Mouse (Mus musculus) hindbrain, embryonic 13.5 days (tissue): ENCODE data around the gene Oas1f. TPM values are rescaled to one million over a fixed set of nuclear protein-coding genes. Genes with fewer than 3 reads are reported as not detected.
"Not testable (repeated sequence)": the region's sequence is repeated elsewhere in the genome, so short reads cannot be mapped to it uniquely, and the experiment has no call there.

Source experiments
- ATAC-seq: fragments of 200-750 bp; cut with Nextera tagmentation; 2 replicates; pipeline ENCODE4 v1.8.0; 2017; ENCODE audit warnings: moderate TSS enrichment; ENCODE audit not compliant: low FRiP score
- H3K27ac ChIP-seq: fragments of 300-500 bp; sonication (generic); 2 replicates; pipeline ENCODE4 v1.5.1; 2015; ENCODE audit warnings: inconsistent platforms, mild to moderate bottlenecking, moderate library complexity
- H3K27me3 ChIP-seq: fragments of 300-500 bp; sonication (generic); 2 replicates; pipeline ENCODE4 v1.6.1; 2015; ENCODE audit warnings: mild to moderate bottlenecking, inconsistent platforms
- H3K36me3 ChIP-seq: fragments of 300-500 bp; sonication (generic); 2 replicates; pipeline ENCODE4 v1.6.1; 2015; ENCODE audit warnings: mild to moderate bottlenecking, inconsistent platforms
- H3K4me1 ChIP-seq: fragments of 300-500 bp; sonication (generic); replicated peaks from 2 replicates; pipeline ENCODE4 v1.6.1; 2015; ENCODE audit warnings: inconsistent platforms
- H3K4me2 ChIP-seq: fragments of 300-500 bp; sonication (generic); 2 replicates; pipeline ENCODE4 v1.6.1; 2015; ENCODE audit warnings: inconsistent platforms, mild to moderate bottlenecking, moderate library complexity
- H3K4me3 ChIP-seq: fragments of 300-500 bp; sonication (generic); 2 replicates; pipeline ENCODE4 v1.5.1; 2015; ENCODE audit warnings: mild to moderate bottlenecking, inconsistent platforms
- H3K9ac ChIP-seq: fragments of 300-500 bp; sonication (generic); 2 replicates; pipeline ENCODE4 v1.6.1; 2015; ENCODE audit warnings: mild to moderate bottlenecking, inconsistent platforms
- H3K9me3 ChIP-seq: fragments of 300-500 bp; sonication (generic); 2 replicates; pipeline ENCODE4 v1.6.1; 2016; ENCODE audit warnings: inconsistent platforms
- WGBS: fragments of 180-500 bp; shearing (Covaris S2); methylation state at CpG from one replicate; pipeline ENCODE4 v1.1.7; 2015; 5-methylcytosine and 5-hydroxymethylcytosine counted together
- polyA plus RNA-seq: library from polyadenylated mRNA; unstranded; fragments of >200 nt; fragmentation: Nextera tagmentation; extraction: Ambion mirVana; gene quantifications from 2 replicates; pipeline ENCODE4 v1.2.1, GENCODE M21; 2015

Oas1f gene
- polyA plus RNA-seq, 1 experiment from 2014 or later, result not detected

DNA sequence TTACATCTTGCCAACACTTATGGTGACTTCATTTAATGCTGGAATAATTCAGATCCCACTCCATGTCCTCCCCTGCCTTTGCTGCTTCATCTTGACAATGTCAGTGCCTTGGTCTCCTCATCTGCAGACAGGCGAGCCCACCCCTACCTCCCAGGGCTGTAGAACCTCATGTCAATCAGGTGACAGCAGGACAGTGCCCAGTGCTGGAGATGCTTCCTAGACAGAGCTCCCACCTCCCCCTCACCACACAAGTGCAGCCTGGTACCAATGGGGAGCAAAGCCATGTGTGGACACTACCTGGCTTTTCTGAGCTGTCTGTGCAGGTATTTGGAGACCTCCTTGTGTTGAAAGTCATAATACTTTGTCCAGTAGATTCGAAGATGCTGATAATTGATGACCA lies 31.6 kb downstream of the Oas1f start:
- H3K36me3 ChIP-seq, H3K27ac ChIP-seq, ATAC-seq, H3K9ac ChIP-seq, H3K4me3 ChIP-seq, H3K27me3 ChIP-seq, H3K4me2 ChIP-seq, H3K4me1 ChIP-seq: not testable (repeated sequence)
- WGBS, result 64% methylated on average over 2 of the region's 2 CpGs
- peaks cover 10% of the 10 kb centered on the region for H3K9me3 ChIP-seq

GRCm38 (mm10) chr5:120881681-120882080 lies 34.5 kb downstream of the Oas1f start:
- not testable (repeated sequence) for H3K4me1 ChIP-seq, H3K27ac ChIP-seq

GRCm38 (mm10) chr5:120887413-120887812 lies 40.2 kb downstream of the Oas1f start, which contains the start of gene Oas1g:
TSS of gene Oas1g (minus strand) at chr5:120887613.
- not testable (repeated sequence) for H3K4me3 ChIP-seq, H3K9ac ChIP-seq, ATAC-seq, H3K36me3 ChIP-seq, H3K9me3 ChIP-seq, H3K27me3 ChIP-seq, H3K4me2 ChIP-seq, H3K27ac ChIP-seq, H3K4me1 ChIP-seq
- 27% methylated on average over 6 of the region's 9 CpGs for WGBS

More at GRCm38 (mm10) chr5:120881681-120882080, 34.5 kb downstream of the Oas1f start:
- not testable (repeated sequence) for H3K4me2 ChIP-seq, H3K4me3 ChIP-seq, H3K9ac ChIP-seq, H3K27me3 ChIP-seq, H3K36me3 ChIP-seq, ATAC-seq
- WGBS, result 92% methylated on average over 6 of the region's 6 CpGs
- peaks cover 10% of the 10 kb centered on the region for H3K9me3 ChIP-seq

- H3K9ac ChIP-seq, result no peak overlapping the region
- H3K4me1 ChIP-seq, result no peaks in the 10 kb centered on the region
- H3K27ac ChIP-seq, result no peak overlapping the region
- ATAC-seq, result no peak
- WGBS, result 64% methylated on average over 6 of the region's 6 CpGs
- H3K4me2 ChIP-seq, result no peak overlapping the region
- H3K4me3 ChIP-seq, result no peak overlapping the region
- no peaks in the 10 kb centered on the region for H3K27me3 ChIP-seq
- no peaks in the 10 kb centered on the region for H3K36me3 ChIP-seq
- no peaks in the 10 kb centered on the region for H3K9me3 ChIP-seq
These were observed 40.7 kb downstream of the Oas1f start for GRCm38 (mm10) chr5:120887831-120888230.

GRCm38 (mm10) chr5:120888294-120888815 lies 41.2 kb downstream of the Oas1f start:
- not testable (repeated sequence) for H3K27me3 ChIP-seq, H3K4me3 ChIP-seq, H3K4me1 ChIP-seq, H3K9me3 ChIP-seq, ATAC-seq, H3K9ac ChIP-seq, H3K4me2 ChIP-seq, H3K27ac ChIP-seq, H3K36me3 ChIP-seq
- 38% methylated on average over 4 of the region's 4 CpGs for WGBS

GRCm38 (mm10) chr5:120890026-120890425 lies 42.9 kb downstream of the Oas1f start:
- 88% methylated on average over 2 of the region's 2 CpGs for WGBS
- no peaks in the 10 kb centered on the region for H3K36me3 ChIP-seq
- H3K4me1 ChIP-seq, result no peaks in the 10 kb centered on the region
- H3K9me3 ChIP-seq, result no peaks in the 10 kb centered on the region
- no peak for ATAC-seq
- H3K27ac ChIP-seq, result no peak overlapping the region
- no peak overlapping the region for H3K4me3 ChIP-seq
- no peak overlapping the region for H3K9ac ChIP-seq
- no peak overlapping the region for H3K4me2 ChIP-seq
- no peaks in the 10 kb centered on the region for H3K27me3 ChIP-seq

DNA sequence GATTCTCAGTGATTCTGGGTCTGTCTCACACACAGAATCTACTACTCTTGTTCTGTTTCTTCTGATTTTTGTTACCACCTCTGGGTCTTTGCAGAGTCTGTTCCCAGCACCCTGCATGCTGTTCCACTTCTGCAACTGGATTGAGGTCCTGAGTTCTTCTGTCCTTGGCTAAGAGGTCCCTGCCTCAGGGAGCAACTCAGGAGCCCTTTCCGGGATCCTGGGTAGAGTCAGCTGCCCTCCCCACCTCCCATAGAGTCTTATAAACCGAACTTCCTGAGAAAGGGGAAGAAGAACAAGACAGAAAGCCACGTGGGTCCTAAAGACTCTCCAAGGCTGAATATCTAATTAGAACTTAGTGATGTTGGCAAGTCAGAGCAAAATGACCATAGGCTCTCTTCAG lies 43.8 kb downstream of the Oas1f start:
- Histone ChIP-seq H3K36me3 (no peaks in the 10 kb centered on the region), H3K27me3 (no peaks in the 10 kb centered on the region), H3K27ac (no peak overlapping the region), H3K4me2 (no peak overlapping the region), H3K9me3 (no peaks in the 10 kb centered on the region), H3K9ac (no peak overlapping the region), H3K4me1 (no peaks in the 10 kb centered on the region), H3K4me3 (no peak overlapping the region)
- WGBS, result 63% methylated on average over 3 of the region's 3 CpGs
- no peak for ATAC-seq

DNA sequence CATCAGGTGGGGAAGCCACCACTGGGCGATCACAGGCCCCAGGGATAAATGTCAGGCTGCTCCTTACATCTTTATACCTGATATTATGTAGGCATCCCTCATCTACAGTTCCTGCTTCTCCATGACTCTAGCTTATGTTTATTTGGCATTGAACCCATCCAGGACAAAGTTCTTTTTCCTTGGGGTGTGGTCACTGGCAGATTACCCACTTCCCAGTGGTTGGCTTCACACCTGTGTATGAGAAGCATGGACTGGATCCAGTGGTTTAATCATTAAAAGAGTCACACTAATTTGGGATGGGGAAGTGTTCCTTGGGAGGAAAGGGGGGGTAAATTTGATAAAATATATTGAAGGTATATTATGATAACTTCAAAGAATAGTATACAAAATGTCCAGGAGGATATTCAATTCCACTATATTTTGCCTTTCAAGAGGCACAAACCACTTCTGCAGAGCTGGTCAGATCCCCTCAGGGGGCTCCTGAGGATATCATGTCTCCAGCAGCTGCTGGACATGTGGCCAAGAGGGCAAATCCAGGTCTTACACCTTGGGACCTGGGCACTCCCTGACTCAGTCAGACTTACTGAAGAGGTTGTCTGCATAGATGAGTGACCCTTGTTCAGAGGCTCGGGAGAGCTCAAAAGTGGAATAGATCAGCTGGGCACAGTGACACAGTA lies 44.5 kb downstream of the Oas1f start:
- not testable (repeated sequence) for ATAC-seq, H3K27me3 ChIP-seq, H3K4me1 ChIP-seq, H3K9me3 ChIP-seq, H3K36me3 ChIP-seq, H3K9ac ChIP-seq, H3K4me3 ChIP-seq, H3K4me2 ChIP-seq, H3K27ac ChIP-seq
- 80% methylated on average over 2 of the region's 2 CpGs for WGBS

DNA sequence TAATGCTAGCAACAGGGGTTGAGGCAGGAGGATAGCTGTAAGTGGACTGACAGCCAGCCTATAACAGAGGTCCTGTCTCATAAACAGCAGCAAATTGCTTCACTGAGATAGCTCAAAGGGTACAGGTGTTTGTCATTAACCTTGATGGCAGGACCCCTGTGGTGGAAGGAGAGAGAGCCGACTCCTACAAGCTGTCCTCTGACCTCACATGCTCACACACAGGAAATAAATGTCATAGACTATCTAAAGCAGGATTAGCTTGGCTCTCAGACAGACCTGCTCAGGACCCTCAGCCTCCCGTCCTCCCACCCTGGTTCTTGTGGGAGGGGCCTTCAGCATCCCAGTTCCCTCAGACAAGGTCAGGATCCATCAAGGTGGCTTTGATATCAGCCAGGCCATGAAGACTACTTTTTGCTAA lies 45.1 kb downstream of the Oas1f start:
- Histone ChIP-seq H3K9me3 (no peaks in the 10 kb centered on the region), H3K27ac (no peak overlapping the region), H3K36me3 (no peaks in the 10 kb centered on the region), H3K4me3 (no peak overlapping the region), H3K4me1 (no peaks in the 10 kb centered on the region), H3K9ac (no peak overlapping the region), H3K4me2 (no peak overlapping the region), H3K27me3 (no peaks in the 10 kb centered on the region)
- ATAC-seq, result no peak
- 67% methylated on average over 2 of the region's 2 CpGs for WGBS

DNA sequence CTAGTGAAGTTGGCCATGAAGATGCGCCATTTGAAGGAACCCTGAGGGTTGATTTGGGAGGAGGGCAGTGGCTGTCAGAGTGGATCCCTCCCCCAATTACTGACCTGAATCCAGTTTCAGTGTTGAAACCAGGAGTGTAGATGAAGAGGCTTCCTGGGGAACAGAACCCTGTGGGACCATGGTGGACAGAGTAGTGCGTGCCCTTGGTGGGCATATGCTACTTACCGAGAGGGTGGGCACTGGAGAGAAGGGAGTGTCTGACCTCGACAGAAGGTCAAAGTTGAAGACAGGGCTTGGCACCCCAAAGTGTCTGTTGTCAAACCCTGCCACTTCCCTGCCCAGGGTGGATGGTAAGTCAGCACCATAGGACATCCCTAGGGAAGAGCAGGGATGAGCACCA lies 46.7 kb downstream of the Oas1f start:
- not testable (repeated sequence) for H3K9ac ChIP-seq, ATAC-seq, H3K27ac ChIP-seq, H3K9me3 ChIP-seq, H3K4me2 ChIP-seq, H3K4me1 ChIP-seq, H3K36me3 ChIP-seq, H3K27me3 ChIP-seq, H3K4me3 ChIP-seq
- 96% methylated on average over 4 of the region's 4 CpGs for WGBS

DNA sequence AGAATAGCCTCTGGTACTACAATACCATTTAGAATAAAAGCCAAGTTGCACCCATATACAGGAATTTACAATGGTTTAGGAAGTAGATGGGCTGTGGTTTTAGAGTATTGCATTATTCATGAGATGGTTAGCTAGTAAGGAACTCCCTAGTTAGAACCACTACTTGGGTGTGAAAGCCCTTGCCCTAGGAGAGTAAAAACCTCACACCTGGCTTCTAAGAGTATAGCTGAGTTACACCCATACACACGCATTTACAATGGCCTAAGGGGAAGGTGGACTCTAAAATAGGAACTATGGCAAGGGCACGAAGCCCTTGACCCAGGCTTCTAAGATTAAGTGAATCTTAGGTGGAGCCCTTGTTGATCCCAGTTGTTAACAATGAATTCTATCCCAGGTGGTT lies 47.5 kb downstream of the Oas1f start:
- not testable (repeated sequence) for ATAC-seq, H3K4me3 ChIP-seq, H3K9me3 ChIP-seq, H3K4me1 ChIP-seq, H3K36me3 ChIP-seq, H3K27me3 ChIP-seq, H3K9ac ChIP-seq, H3K4me2 ChIP-seq, H3K27ac ChIP-seq
- WGBS, result 88% methylated on average over 2 of the region's 2 CpGs

- Histone ChIP-seq H3K4me1 (no peaks in the 10 kb centered on the region), H3K4me3 (no peak overlapping the region), H3K4me2 (no peak overlapping the region), H3K27me3 (no peaks in the 10 kb centered on the region), H3K9ac (no peak overlapping the region), H3K27ac (no peak overlapping the region), H3K36me3 (no peaks in the 10 kb centered on the region), H3K9me3 (peaks cover 6% of the 10 kb centered on the region; the same call in 1 of the 2 replicates)
- ATAC-seq, result no peak
- 79% methylated on average over 11 of the region's 11 CpGs for WGBS
These were observed 48.2 kb downstream of the Oas1f start for GRCm38 (mm10) chr5:120895231-120895900.

DNA sequence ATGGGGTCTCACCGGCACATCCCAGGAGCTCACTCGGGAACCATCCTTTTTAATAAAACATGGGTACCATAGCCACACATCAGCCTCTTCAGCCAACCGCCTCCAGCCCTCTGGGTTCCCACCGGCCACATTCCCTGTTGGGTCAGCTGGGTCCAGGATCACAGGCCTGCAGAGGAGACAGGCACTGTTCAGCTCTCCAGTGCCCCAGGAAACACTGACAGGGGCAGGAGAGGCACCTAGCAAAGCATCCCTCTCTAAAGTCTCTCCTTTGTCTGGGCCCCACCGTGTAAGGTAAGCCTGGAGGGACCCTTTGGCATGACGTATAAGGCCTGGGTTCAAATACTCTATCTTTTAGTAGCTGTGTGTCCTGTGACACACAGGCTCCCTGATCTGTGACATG lies 51.1 kb downstream of the Oas1f start:
- Histone ChIP-seq H3K4me1 (no peaks in the 10 kb centered on the region), H3K9me3 (peaks cover 6% of the 10 kb centered on the region; the same call in 1 of the 2 replicates), H3K9ac (no peak overlapping the region), H3K27me3 (no peaks in the 10 kb centered on the region), H3K4me2 (no peak overlapping the region), H3K27ac (no peak overlapping the region), H3K36me3 (no peaks in the 10 kb centered on the region), H3K4me3 (no peak overlapping the region)
- ATAC-seq, result no peak
- 90% methylated on average over 6 of the region's 6 CpGs for WGBS
